Mouse (Mus musculus) ES-E14 (cell line): Measurements from ENCODE around the gene Grasp.

ENCODE experiments used
- HCFC1 ChIP-seq: IDR thresholded peaks from 2 replicates; pipeline ENCODE4 v1.6.1; 2012; ENCODE audit warnings: low read length, inconsistent platforms, borderline replicate concordance; ENCODE audit not compliant: insufficient read depth
- ZC3H11A ChIP-seq: IDR thresholded peaks from 2 replicates; pipeline ENCODE4 v1.6.1; 2012; ENCODE audit warnings: low read depth, mild to moderate bottlenecking, inconsistent platforms, low read length, borderline replicate concordance

DNA sequence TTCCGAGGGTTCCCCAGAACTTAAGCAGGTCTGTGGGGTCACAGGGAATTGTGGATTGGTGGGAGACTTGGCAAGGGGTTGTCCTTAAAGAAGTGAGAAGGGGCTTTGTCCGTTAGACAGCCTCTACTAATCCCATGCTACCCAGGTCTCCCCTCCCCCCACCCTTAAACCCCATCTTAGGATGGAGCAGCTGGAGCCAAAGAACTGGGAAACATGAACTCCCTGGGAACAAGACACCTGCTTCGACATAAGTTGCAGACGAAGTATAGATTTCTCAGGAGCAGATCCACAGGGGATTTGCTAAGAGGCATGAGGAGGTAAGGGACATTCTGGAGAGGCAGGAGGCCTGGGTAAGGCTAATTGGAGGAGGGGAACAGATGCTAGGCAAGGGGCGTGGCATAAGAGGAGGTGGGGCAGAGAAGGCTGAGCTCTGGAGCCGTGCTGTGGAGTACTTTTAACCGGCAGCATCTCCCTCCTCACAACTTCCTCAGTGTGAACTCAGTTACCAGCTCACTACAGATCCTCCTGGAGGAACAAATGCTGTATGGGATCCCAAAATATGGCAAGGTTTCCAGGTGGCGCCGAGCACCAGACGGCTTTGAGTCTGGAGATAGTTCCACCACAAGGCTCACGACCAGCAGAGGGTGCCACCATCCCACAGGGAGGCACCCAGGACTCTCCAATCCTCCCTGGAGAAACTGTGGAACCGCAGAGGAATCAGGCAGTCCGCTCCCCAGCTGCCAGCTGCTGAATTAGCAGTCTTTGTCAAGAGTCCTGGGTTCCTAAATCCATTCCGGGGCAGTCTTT lies 2.5 kb upstream of the Grasp start:
- peak; percentile 40; the same call in 1 of the 2 replicates for TF ChIP-seq ZC3H11A
- TF ChIP-seq HCFC1 = 0 out of 2 replicates have a peak, but pooled peaks have one; percentile 42
